Mouse (Mus musculus) kidney, postnatal 0 days (tissue): ENCODE measurements around the gene Slc6a15. TPM values are rescaled to one million over a fixed set of nuclear protein-coding genes. Genes with fewer than 3 reads are reported as not detected.

ENCODE experiments used
- ATAC-seq: fragments of 200-750 bp; cut with Nextera tagmentation; replicated peaks from 2 replicates; pipeline ENCODE4 v1.8.0; 2017; ENCODE audit warnings: low read depth, moderate number of reproducible peaks, moderate TSS enrichment, moderate library complexity; ENCODE audit not compliant: low FRiP score
- DNase-seq: peaks from one replicate; pipeline ENCODE4 v3.0.0-alpha.2; 2016; ENCODE audit warnings: low spot score
- H3K27ac ChIP-seq: fragments of 300-500 bp; sonication (generic); 2 replicates; pipeline ENCODE4 v1.5.1; 2014; ENCODE audit warnings: mild to moderate bottlenecking
- H3K27me3 ChIP-seq: fragments of 300-500 bp; sonication (generic); 2 replicates; pipeline ENCODE4 v1.6.1; 2014; ENCODE audit warnings: low read length, mixed read lengths; ENCODE audit not compliant: insufficient read depth
- H3K36me3 ChIP-seq: fragments of 300-500 bp; sonication (generic); 2 replicates; pipeline ENCODE4 v1.6.1; 2014; ENCODE audit warnings: low read length, mixed read lengths; ENCODE audit not compliant: insufficient read depth
- H3K4me1 ChIP-seq: fragments of 300-500 bp; sonication (generic); replicated peaks from 2 replicates; pipeline ENCODE4 v1.6.1; 2014; ENCODE audit warnings: antibody characterized with exemption, low read length, mixed read lengths; ENCODE audit not compliant: insufficient read depth
- H3K4me2 ChIP-seq: fragments of 300-500 bp; sonication (generic); 2 replicates; pipeline ENCODE4 v1.6.1; 2014; ENCODE audit warnings: mild to moderate bottlenecking, low read length, moderate library complexity, mixed read lengths
- H3K4me3 ChIP-seq: fragments of 300-500 bp; sonication (generic); replicated peaks from 2 replicates; pipeline ENCODE4 v1.5.1; 2014; ENCODE audit warnings: low read depth, low read length
- H3K9ac ChIP-seq: fragments of 300-500 bp; sonication (generic); 2 replicates; pipeline ENCODE4 v1.6.1; 2014; ENCODE audit warnings: low read depth, low read length
- H3K9me3 ChIP-seq: fragments of 300-500 bp; sonication (generic); replicated peaks from 2 replicates; pipeline ENCODE4 v1.6.1; 2016; ENCODE audit warnings: low read length, inconsistent platforms, mixed read lengths
- CTCF ChIP-seq: IDR thresholded peaks from 2 replicates; pipeline ENCODE4 v1.5.1; 2016; ENCODE audit warnings: antibody characterized with exemption, low read depth, mild to moderate bottlenecking, moderate library complexity
- WGBS: fragments of 180-500 bp; shearing (Covaris S2); extraction: QIAGEN DNeasy Blood & Tissue Kit; methylation state at CpG from one replicate; pipeline ENCODE4 v1.1.7; 2014; 5-methylcytosine and 5-hydroxymethylcytosine counted together
- polyA plus RNA-seq: library from polyadenylated mRNA; unstranded; fragments of >200 nt; fragmentation: Nextera tagmentation; extraction: Ambion mirVana; gene quantifications from 2 replicates; pipeline ENCODE4 v1.2.1, GENCODE M21; 2015

The Slc6a15 gene
- polyA plus RNA-seq, result 5.7 and 7.8 TPM in 2 replicates

DNA sequence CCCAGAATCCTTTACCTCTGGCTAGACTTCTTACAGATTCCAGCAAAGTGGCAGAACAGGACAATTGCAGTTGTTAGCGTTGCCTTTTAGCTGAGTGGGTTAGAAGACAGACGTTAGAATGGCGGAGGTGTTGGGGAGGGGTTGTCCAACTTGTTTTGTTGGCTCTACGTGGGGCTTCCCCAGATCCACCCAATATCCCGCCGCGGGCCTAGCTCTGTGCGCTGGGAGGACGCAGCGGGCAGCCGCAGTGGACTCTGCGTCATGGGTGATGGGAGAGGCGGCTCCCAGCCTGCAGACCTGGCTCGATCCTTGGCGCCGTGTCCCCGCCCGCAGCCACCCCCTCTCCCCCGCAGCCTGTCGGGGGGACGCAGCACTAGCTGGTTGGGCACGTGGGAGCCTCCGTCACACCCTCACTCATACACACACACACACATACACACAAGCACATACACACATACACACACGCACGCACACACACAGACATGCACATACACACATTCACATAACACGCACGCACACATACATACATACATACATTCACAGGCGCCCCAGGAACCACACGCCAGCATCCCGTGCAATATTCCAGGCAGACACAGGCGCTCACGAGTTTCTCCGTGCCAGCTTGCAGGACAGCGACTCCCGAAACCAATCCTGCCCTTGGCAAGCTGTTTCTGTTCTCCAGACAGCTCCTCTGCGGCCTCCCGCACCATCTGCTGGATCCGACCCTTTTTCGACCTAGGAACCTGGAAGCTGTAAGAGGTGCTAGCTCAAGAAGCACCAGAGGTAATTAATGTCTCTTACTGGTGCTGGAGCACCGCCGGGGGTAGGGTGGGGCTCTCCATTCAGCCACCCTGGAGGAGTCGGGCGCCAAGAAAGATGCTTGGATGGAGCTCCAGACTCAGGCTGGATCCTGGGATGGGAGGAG is at the start of gene Slc6a15:
Gene Slc6a15, plus strand, starts transcription at position 413 of the 925 bp plus-strand sequence.
- H3K27me3 ChIP-seq, result no peaks in the 10 kb centered on the region
- ATAC-seq, result peak; percentile 73
- no peaks in the 10 kb centered on the region for H3K4me1 ChIP-seq
- H3K27ac ChIP-seq, result no peak within 1 kb of the TSS
- DNase-seq, result peak; percentile 40
- WGBS, result 0% methylated on average over 43 of the region's 43 CpGs
- H3K4me3 ChIP-seq, result peak within 1 kb of the TSS; percentile 59
- H3K9me3 ChIP-seq, result no peaks in the 10 kb centered on the region
- H3K36me3 ChIP-seq, result no peaks in the 10 kb centered on the region
- peak within 1 kb of the TSS; percentile 92 for H3K4me2 ChIP-seq
- TF ChIP-seq CTCF, result no peak
- peak within 1 kb of the TSS; percentile 44 for H3K9ac ChIP-seq

DNA sequence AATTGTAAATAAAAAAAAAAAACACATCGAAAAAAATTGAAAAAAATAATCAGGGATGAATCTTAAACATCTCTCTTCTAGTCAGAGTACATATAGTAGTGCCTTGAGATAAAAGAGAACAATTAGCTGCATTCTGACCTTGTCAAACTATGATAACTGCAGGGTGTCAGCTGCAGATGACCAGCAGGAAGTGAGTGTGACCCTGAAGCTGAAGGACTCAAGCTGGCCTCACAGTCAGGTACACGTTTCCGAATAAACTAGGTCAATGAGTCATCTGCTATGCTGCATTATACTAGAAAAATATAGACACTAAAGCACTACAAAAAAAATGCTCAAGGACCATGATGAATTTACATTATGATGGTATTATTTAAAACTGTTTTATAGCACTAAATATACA is 45.6 kb upstream of the Slc6a15 start:
- H3K36me3 ChIP-seq, result no peaks in the 10 kb centered on the region

DNA sequence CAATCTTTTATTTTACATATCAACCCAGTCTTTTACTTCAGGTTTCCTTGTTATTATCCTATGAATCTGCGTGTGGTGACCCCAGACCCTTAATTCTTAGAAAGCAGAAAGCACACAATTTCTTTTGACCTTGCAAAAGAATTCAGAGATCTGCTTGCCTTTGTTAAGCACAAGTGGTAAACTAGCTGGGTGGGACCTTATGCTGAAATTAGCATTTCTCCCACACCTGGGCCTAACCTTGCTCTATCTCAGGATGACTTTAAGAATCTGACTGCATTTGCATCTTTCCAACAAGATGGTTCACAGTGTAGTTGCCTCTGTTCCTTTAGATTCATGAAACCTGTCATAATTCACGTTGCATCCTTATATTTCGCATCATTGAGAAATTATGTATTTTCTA is 44.2 kb upstream of the Slc6a15 start:
- H3K27me3 ChIP-seq, result no peaks in the 10 kb centered on the region

More for the DNA sequence above, 45.6 kb upstream of the Slc6a15 start:
- H3K9ac ChIP-seq, result no peak overlapping the region
- no peaks in the 10 kb centered on the region for H3K27me3 ChIP-seq
- H3K27ac ChIP-seq, result no peak overlapping the region
- WGBS, result 64% methylated on average over 3 of the region's 3 CpGs
- DNase-seq (no peak), ATAC-seq (no peak)
- no peak overlapping the region for H3K4me3 ChIP-seq
- no peak overlapping the region for H3K4me2 ChIP-seq
- H3K4me1 ChIP-seq, result no peaks in the 10 kb centered on the region
- H3K9me3 ChIP-seq, result no peaks in the 10 kb centered on the region
- TF ChIP-seq CTCF, result no peak

DNA sequence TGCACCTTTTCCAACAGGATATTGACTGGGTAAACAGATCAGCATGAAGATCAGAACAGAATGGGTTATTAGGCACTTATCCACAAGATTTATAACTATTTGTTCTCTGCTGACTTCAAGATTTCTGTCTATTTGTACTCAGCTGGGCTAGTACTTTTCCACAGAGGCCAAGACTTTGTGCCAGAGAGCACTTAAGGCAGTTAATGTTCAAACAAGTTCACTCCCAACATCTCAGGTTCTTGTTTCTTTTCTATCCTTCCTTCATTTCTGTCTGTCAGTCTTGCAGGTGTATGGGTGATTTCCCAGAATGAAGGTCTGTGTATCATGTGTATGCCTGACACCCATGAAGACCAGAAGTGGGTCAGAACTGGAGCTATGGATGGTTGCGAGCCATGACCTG is 33.3 kb upstream of the Slc6a15 start:
- ATAC-seq (no peak), DNase-seq (no peak)
- no peaks in the 10 kb centered on the region for H3K9me3 ChIP-seq
- TF ChIP-seq CTCF, result no peak
- 89% methylated on average over 1 of the region's 1 CpGs for WGBS
- H3K4me3 ChIP-seq, result no peak overlapping the region
- H3K36me3 ChIP-seq, result no peaks in the 10 kb centered on the region
- H3K4me2 ChIP-seq, result no peak overlapping the region
- no peaks in the 10 kb centered on the region for H3K27me3 ChIP-seq
- no peaks in the 10 kb centered on the region for H3K4me1 ChIP-seq
- no peak overlapping the region for H3K9ac ChIP-seq
- no peak overlapping the region for H3K27ac ChIP-seq

More for the DNA sequence above, 44.2 kb upstream of the Slc6a15 start:
- H3K9me3 ChIP-seq, result no peaks in the 10 kb centered on the region
- no peak overlapping the region for H3K4me3 ChIP-seq
- H3K9ac ChIP-seq, result no peak overlapping the region
- H3K27ac ChIP-seq, result no peak overlapping the region
- DNase-seq, result no peak
- no peak for TF ChIP-seq CTCF
- no peaks in the 10 kb centered on the region for H3K36me3 ChIP-seq
- no peaks in the 10 kb centered on the region for H3K4me1 ChIP-seq
- WGBS, result 82% methylated on average over 3 of the region's 3 CpGs
- no peak for ATAC-seq
- no peak overlapping the region for H3K4me2 ChIP-seq

DNA sequence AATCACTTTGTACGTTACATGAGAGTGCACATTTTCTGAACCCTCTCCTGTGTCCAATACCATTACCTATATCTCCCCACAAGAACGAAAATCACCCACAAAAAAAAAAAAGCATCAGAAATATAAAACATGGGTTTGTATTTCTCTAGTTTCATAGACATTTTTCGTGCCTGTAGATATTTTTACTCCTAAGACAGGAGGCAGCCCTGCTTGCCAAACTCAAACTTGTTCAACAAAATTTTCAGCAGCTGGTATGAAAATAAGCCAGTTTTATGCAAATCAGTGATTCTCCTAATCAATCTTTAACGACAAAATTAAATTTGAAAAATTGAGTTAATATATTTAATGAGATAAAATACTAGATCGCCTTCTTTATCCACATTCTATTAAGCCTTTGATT is 27.7 kb upstream of the Slc6a15 start:
- no peak for TF ChIP-seq CTCF
- Histone ChIP-seq H3K27ac (no peak overlapping the region), H3K27me3 (no peaks in the 10 kb centered on the region), H3K4me1 (no peaks in the 10 kb centered on the region), H3K4me3 (no peak overlapping the region), H3K36me3 (no peaks in the 10 kb centered on the region), H3K9ac (no peak overlapping the region), H3K4me2 (no peak overlapping the region), H3K9me3 (no peaks in the 10 kb centered on the region)
- WGBS, result 84% methylated on average over 5 of the region's 5 CpGs
- DNase-seq, result no peak
- no peak for ATAC-seq

DNA sequence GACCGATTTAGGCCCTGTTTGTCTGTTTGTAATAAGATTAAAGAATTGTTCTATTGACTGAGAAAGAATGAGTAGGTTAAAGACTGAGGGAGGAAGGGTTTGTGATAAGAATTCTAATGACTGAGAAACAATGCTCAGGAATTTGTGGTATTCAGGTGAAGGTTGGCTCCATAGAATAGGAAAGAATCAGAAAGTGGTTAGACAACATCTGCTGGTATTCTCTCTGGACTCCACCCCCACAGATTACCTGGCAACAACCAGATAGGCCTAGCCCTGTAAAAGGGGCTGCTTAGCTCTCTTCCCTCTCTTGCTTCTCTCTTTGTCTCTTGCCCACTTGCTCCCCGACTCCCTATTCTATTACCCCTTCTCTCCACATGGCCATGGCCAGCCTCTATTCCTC is 20.8 kb upstream of the Slc6a15 start:
- ATAC-seq, result no peak; the same call in 1 of the 2 replicates
- no peak overlapping the region for H3K9ac ChIP-seq
- H3K9me3 ChIP-seq, result no peaks in the 10 kb centered on the region
- no peaks in the 10 kb centered on the region for H3K4me1 ChIP-seq
- no peak overlapping the region for H3K4me3 ChIP-seq
- no peak for DNase-seq
- no peak overlapping the region for H3K27ac ChIP-seq
- H3K4me2 ChIP-seq, result no peak overlapping the region
- H3K36me3 ChIP-seq, result no peaks in the 10 kb centered on the region
- 79% methylated on average over 2 of the region's 2 CpGs for WGBS
- TF ChIP-seq CTCF, result no peak
- no peaks in the 10 kb centered on the region for H3K27me3 ChIP-seq
